Mouse (Mus musculus) olfactory bulb, adult 2 months (tissue): ENCODE results near the gene Sfmbt2.

ENCODE experiments used
- CTCF ChIP-seq: fragments of 200-500 bp; IDR thresholded peaks from 2 replicates; pipeline ENCODE4 v1.5.1; 2012; ENCODE audit warnings: low read depth, mild to moderate bottlenecking, low read length, moderate library complexity; ENCODE audit not compliant: insufficient read depth
- POLR2A ChIP-seq: fragments of 200-500 bp; IDR thresholded peaks from 2 replicates; pipeline ENCODE4 v1.6.1; 2012; ENCODE audit warnings: mild to moderate bottlenecking, low read depth, low read length, moderate library complexity; ENCODE audit not compliant: insufficient read depth

DNA sequence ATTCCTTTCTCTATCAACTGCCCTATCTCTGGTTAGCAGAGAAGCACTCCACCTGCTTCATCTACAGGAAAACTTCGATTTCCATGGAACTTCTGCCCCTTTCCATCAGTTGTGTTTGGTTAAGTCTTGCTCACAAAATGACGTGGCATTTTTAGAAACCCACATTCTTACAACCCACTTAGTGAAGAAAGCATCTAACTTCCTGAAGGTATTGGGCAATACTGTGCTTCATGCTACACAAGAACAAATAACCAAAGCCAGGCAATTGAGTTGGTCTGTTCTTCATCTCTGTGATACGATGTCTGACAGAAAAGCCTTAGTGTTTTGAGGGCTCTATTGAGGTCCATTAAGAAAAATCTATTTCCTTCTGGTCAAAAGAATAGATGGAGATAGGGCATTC lies 17.4 kb upstream of the Sfmbt2 start:
- no peak for TF ChIP-seq CTCF
- no peak for TF ChIP-seq POLR2A
